Mouse (Mus musculus) G1E (cell line): ENCODE results near the gene Aipl1.

Experiments
- CTCF ChIP-seq: IDR thresholded peaks from 2 replicates; pipeline ENCODE4 v1.5.1; 2012; ENCODE audit warnings: low read depth, low read length, inconsistent platforms, mixed read lengths
- GATA1 ChIP-seq: IDR thresholded peaks from 2 replicates; pipeline ENCODE4 v1.6.1; 2012; ENCODE audit warnings: borderline replicate concordance, low read length, inconsistent platforms, mixed read lengths
- POLR2AphosphoS5 ChIP-seq: IDR thresholded peaks from 2 replicates; pipeline ENCODE4 v1.6.1; 2012; ENCODE audit warnings: low read depth, low read length, inconsistent platforms; ENCODE audit not compliant: insufficient replicate concordance
- TAL1 ChIP-seq: conservative IDR thresholded peaks from 2 replicates; pipeline ENCODE4 v1.6.1; 2012; ENCODE audit warnings: low read depth, low read length, inconsistent platforms, mixed read lengths

GRCm38 (mm10) chr11:72042631-72043030, 5.3 kb upstream of the Aipl1 start:
- TF ChIP-seq CTCF, result no peak
- no peak for TF ChIP-seq TAL1
- TF ChIP-seq GATA1, result no peak
- no peak for TF ChIP-seq POLR2AphosphoS5
